Mouse (Mus musculus): Measurements from ENCODE around the gene Cebpzos.

Cebpzos gene

GRCm38 (mm10) chr17:78938927-78939326, 22.6 kb downstream of the Cebpzos start:
- DNase-seq (ENCODE audit: low read depth) = no peak

DNA sequence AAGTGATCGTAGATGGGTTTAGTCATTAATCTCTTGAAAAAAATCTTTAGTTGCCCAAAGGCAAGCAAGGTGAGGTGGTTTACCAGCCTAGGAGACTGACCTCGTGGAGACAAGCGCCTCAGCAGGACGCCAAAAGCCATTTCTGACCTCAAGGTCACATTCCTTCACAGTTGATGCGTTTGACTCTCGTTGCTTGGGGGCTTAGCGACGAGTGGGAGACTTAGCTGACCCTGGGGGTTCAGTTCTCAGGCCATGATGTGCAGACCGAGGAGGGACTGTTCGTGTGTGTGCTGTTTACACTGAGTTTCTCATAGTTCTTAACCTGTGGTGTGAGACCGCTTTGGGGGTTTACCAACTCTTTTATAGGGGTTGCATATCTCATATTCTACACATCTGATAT, 26.3 kb downstream of the Cebpzos start:
- no peak for DNase-seq (ENCODE audit: low read depth)

GRCm38 (mm10) chr17:78951225-78951624, 34.9 kb downstream of the Cebpzos start:
- no peak for DNase-seq (ENCODE audit: low read depth)

GRCm38 (mm10) chr17:78952070-78952469, 35.8 kb downstream of the Cebpzos start:
- no peak for DNase-seq (ENCODE audit: low read depth)

DNA sequence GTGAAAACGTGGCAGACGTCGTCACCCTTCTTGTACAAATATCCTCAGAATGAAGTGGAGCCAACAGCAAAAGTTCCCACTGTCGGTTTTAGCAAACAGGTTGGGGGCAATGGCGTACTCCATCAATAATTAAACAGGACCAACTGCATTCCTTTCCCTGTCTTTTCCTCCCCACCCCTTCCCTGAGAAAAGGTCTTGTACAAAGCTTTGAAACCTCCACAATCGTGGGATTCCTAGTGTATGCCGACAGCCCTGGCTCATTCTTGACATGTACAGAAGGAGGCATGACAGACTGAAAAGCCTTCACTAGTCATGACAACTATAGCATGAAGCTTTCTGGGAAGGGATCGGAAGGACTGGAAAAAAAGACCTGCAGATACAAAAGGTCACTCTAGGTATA, 36.9 kb downstream of the Cebpzos start:
- no peak for DNase-seq (ENCODE audit: low read depth)

GRCm38 (mm10) chr17:78959473-78959872, 43.2 kb downstream of the Cebpzos start:
- no peak for DNase-seq (ENCODE audit: low read depth)

DNA sequence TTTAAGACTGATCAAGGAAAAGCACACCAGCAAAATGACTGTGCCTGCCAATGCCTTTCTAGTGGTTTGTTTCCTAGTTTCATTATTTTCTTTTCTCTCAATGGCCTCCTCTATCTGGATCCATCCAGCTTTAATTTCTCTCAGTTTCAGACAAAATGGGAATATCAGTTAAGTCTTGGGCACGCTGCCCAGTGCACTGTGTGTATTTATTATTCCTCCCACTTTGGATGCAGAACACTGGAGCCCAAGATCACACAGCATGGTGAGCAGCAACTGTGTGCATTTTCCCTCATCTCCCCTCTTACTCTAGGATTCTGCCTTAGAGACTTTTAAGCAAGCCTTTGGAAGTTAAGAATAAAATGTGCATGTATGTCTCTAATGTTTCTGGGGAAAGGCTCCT, 48.1 kb downstream of the Cebpzos start:
- no peak for DNase-seq (ENCODE audit: low read depth)

DNA sequence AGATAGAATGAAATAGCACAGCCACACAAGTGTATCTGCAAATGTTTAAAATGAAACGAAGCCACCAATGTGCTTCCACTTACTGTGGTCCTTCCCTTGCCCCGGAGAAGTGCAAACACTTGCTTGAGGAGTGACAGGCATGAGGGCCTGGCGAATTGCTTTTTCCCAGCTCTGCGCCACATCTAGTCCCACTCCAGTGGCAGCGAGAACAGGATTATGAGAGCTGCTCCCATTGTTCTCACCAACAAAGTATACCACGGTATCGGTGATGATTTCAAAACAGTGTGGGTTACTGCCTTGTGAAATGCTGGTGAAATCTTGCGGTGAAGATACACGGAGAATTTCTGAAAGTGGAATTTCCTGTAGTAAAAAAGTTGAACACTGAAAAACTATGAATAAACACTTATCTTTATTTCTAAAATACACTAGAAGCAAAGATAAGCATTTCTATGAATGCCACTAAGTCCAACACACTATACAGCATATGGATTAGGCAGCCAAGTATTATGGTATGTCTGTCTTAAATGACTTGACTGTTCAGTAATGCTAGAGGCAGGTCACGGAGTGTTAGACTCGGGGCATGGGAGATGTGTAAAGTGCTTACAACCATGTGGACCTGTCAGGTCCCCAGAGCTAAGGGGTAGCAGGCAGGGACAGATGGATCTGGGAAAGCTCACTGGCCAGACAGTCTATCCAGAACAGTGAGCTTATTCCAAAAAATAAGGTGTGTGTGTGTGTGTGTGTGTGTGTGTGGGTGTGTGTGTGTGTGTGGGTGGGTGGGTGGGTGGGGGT, 50.0 kb downstream of the Cebpzos start:
- DNase-seq (ENCODE audit: low read depth) = peak; percentile 8

- DNase-seq (ENCODE audit: low read depth) = no peak
Observed at GRCm38 (mm10) chr17:78968500-78968899, 52.2 kb downstream of the Cebpzos start.

Measured in c-Kit-positive CD71-negative TER-119-negative erythroid progenitor cells, embryonic 14.5 days (primary cell).